Mouse (Mus musculus) ES-E14 (cell line): Measurements from ENCODE around the gene Psmb9.

Experiments
- CHD2 ChIP-seq: IDR thresholded peaks from 2 replicates; pipeline ENCODE4 v1.6.1; 2014; ENCODE audit warnings: mild to moderate bottlenecking, low read depth, low read length, inconsistent platforms
- HCFC1 ChIP-seq: IDR thresholded peaks from 2 replicates; pipeline ENCODE4 v1.6.1; 2012; ENCODE audit warnings: low read length, inconsistent platforms, borderline replicate concordance; ENCODE audit not compliant: insufficient read depth
- MAFK ChIP-seq: IDR thresholded peaks from 2 replicates; pipeline ENCODE4 v1.6.1; 2014; ENCODE audit warnings: mild to moderate bottlenecking, low read depth, low read length, inconsistent platforms; ENCODE audit not compliant: insufficient read depth
- ZC3H11A ChIP-seq: IDR thresholded peaks from 2 replicates; pipeline ENCODE4 v1.6.1; 2012; ENCODE audit warnings: low read depth, mild to moderate bottlenecking, inconsistent platforms, low read length, borderline replicate concordance
- ZNF384 ChIP-seq: IDR thresholded peaks from 2 replicates; pipeline ENCODE4 v1.6.1; 2012; ENCODE audit warnings: low read depth, low read length, inconsistent platforms

- TF ChIP-seq CHD2: no peak
- no peak for TF ChIP-seq ZNF384
- no peak for TF ChIP-seq HCFC1
- TF ChIP-seq ZC3H11A: no peak
- TF ChIP-seq MAFK: no peak
Observed at GRCm38 (mm10) chr17:34198521-34198912, 11.0 kb upstream of the Psmb9 start.
